Mouse (Mus musculus): ENCODE results near the gene Pum3.
"Not testable (repeated sequence)": the region's sequence is repeated elsewhere in the genome, so short reads cannot be mapped to it uniquely, and the experiment has no call there.

Gene Pum3

GRCm38 (mm10) chr19:27391344-27391743 is 38.3 kb downstream of the Pum3 start:
- no peak for DNase-seq

GRCm38 (mm10) chr19:27389566-27389965 is 40.1 kb downstream of the Pum3 start:
- not testable (repeated sequence) for DNase-seq

- DNase-seq = no peak
Measured at GRCm38 (mm10) chr19:27385304-27385703, 44.3 kb downstream of the Pum3 start.

DNA sequence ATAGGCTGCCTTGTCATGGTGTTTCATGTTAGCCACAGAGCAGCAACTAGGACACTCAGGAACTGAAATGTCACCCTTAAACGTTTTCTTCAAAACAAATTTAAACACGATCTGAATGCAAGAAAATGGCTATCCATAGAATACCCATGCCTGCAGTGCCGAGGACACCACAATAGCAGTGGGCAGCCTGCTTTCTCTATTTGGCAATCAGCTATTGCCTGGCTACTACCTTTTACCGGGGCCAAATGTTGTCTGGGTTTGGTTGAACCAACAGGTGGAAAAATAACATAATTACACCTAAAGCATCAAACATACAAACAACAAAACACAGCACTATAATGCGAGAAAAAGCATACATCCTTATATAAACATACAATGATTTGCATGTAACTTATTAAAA is 46.4 kb downstream of the Pum3 start:
- DNase-seq = no peak

- peak; percentile 38 for DNase-seq
Measured at GRCm38 (mm10) chr19:27382131-27382530, 47.5 kb downstream of the Pum3 start.

- DNase-seq = no peak
Measured at GRCm38 (mm10) chr19:27379712-27380401, 49.8 kb downstream of the Pum3 start.

GRCm38 (mm10) chr19:27370784-27371183 is 58.8 kb downstream of the Pum3 start:
- no peak for DNase-seq

- DNase-seq = peak; percentile 6
Measured at GRCm38 (mm10) chr19:27370174-27370573, 59.5 kb downstream of the Pum3 start.

DNA sequence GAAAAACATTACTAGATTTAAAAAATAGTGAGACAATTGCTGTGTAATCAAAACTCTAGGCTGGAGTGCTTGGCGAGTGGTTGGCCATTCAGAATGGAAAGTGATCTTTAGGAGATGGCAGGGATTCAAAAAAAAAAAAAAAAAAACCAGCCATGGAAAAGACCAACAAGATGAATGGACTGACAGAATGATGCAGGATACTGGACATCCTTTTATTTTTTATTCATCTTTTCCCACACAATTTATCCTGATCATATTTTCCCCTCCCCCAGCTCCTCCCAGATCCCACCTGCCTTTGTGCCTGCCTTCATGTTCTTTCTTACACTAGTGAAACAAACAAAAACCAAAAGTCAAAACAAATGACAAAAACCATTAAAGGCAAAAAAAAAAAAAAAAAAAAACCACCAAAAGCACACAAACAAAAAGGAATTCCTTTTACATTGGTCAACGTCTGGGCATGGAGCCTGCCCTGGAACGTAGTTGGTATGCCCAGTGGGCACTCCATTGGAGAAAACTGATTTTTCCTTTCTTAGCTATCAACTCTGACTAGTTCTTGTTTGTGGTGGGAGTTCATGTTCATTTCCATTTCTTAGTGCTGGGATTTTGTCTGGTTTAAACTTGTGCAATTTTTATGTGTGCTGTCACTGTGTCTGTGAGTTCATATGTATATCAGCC is 60.0 kb downstream of the Pum3 start:
- peak; percentile 10 for DNase-seq

GRCm38 (mm10) chr19:27366113-27366746 is 63.4 kb downstream of the Pum3 start:
- DNase-seq = no peak

- DNase-seq = peak; percentile 34
Measured at GRCm38 (mm10) chr19:27364521-27364931, 65.1 kb downstream of the Pum3 start.

DNA sequence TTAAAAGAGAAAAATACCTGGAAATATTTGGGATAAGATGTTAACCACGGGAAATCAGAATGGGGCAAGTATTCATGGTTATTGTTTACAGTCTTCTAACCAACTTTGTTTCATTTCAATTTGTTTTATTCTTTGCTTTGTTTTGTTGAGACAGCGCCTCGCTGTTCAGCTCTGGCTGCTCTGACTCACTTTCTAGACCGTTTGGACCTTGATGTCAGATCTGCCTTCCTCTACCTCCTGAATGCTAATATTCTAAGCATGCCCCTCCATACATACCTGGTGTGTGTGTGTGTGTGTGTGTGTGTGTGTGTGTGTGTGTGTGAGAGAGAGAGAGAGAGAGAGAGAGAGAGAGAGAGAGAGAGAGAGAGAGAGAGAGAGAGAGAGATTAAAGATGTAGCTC is 65.7 kb downstream of the Pum3 start:
- DNase-seq = no peak

- no peak for DNase-seq
Measured at GRCm38 (mm10) chr19:27360381-27360780, 69.2 kb downstream of the Pum3 start.

GRCm38 (mm10) chr19:27351700-27352099 is 77.9 kb downstream of the Pum3 start:
- peak; percentile 3 for DNase-seq

GRCm38 (mm10) chr19:27346501-27346900 is 83.1 kb downstream of the Pum3 start:
- no peak for DNase-seq

All from lung, postnatal 36 days (tissue).